Mouse (Mus musculus): ENCODE measurements around the gene Gfpt2.

Gene Gfpt2

DNA sequence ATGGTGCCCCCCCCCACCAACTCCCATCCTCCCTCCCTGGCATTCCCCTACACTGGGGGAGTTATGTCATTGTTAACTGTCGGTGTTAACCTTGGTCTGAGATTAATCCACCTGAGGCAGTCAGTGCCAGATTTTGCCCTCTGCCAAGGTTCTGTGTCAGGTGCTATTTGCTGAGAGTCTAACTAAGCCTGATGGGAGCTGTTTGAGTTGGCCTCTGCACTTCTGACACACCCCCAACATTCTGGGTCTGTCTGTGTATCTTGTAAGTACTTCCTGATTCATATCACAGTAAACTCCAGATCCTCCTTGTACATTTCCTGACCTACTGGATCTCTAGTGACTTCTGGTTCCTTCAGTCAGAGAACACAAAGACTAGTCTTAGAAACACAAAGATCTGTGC is 46.7 kb downstream of the Gfpt2 start:
- no peak for DNase-seq (ENCODE audit: low spot score in 2 of 2)

DNA sequence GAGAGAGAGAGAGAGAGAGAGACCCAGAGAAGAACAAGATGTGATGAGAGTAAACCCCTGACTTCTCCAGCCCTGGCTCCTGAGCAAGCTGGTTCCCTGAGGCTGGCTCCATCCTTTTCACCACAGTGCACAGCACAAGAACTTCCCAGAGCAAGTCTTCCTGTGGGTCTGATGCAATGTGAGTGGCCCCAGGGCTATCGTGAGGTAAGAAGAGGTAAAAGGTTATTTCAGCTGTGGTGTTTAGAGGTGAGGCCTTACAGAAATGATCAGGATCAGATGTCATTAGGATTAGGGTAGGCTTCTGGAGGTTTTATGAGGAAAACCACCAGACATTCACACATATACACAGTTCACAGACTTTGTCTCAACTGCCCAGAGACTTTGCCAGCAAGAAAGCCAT is 47.9 kb downstream of the Gfpt2 start:
- DNase-seq (ENCODE audit: low spot score in 2 of 2), result no peak

DNA sequence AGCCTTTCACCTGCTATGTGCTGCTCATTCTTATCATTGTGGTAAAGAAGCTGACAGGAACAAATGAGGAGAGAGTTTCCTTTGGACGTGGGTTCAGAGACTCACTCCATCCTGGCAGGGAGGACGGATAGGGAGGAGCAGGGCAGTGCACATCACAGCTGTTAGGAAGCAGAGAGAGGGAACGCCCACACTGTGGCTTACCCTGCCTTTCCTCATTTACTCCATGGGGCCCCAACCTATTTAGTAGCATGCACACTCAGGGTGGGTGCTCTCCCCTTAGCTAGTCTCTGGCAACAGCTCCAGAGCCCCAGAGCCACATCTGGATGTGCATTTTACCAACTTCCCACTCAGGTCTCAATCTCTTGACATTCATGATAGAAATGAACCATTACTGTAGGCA is 48.7 kb downstream of the Gfpt2 start:
- DNase-seq (ENCODE audit: low spot score in 2 of 2), result no peak

DNA sequence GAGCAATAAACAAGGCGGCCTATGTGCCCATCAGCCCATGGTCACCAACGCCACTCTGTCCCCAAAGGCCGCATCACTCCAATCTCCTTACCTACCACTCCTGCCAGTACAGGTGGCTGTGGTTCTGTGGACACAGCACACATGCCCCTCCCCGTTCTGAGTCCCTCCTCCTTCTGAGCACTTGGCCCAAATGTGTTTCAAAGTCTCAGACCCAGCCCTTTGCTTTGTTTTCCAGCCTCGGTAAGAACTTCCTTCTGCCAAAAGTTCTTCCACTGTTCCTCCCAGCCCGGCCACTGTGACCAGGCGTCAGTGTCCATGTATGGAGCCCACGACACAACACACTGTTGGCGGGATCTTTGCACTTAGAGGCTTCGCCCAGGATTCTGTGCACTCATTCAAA is 50.3 kb downstream of the Gfpt2 start:
- DNase-seq (ENCODE audit: low spot score in 2 of 2), result no peak

DNA sequence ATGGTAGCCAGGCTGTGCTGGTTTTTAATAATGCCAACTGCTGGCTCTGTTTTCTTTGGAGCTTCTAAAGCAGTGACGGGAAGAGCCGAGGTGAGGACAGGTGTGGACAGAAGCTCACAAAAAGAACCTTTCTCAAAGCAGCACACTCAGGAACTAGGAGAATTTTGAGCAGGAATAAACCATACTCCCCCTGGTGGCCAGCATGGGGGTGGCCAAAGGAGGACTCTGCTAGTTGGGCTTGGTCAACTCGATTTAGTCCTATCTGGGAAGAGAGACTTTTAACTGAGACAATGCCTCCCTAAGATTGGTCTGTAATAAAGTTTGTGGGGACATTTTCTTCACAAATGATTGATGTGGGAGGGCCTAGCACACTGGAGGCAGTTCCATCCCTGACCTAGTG is 51.0 kb downstream of the Gfpt2 start:
- peak in 1 of 2 experiments; percentile 79 for DNase-seq (ENCODE audit: low spot score in 2 of 2)

DNA sequence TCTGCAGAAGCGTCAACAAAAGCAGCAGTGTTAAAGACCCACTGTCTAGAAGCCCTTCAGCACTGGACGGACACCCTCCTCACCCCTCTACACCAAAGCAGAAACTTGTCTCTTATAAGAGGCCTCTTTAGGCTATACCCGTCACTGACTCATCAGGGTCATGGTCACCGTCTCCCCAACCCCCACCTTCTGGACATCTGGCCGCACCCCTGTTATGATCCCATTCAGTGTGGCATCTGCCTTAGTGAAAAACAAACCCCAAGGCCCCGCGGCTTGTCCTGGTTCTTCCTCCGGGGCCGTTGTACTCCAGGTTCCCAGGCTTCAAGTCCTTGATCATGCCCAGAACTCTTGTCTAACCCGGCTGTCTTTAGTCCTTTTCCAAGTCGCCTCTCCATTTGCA is 52.0 kb downstream of the Gfpt2 start:
- DNase-seq (ENCODE audit: low spot score in 2 of 2), result no peak

DNA sequence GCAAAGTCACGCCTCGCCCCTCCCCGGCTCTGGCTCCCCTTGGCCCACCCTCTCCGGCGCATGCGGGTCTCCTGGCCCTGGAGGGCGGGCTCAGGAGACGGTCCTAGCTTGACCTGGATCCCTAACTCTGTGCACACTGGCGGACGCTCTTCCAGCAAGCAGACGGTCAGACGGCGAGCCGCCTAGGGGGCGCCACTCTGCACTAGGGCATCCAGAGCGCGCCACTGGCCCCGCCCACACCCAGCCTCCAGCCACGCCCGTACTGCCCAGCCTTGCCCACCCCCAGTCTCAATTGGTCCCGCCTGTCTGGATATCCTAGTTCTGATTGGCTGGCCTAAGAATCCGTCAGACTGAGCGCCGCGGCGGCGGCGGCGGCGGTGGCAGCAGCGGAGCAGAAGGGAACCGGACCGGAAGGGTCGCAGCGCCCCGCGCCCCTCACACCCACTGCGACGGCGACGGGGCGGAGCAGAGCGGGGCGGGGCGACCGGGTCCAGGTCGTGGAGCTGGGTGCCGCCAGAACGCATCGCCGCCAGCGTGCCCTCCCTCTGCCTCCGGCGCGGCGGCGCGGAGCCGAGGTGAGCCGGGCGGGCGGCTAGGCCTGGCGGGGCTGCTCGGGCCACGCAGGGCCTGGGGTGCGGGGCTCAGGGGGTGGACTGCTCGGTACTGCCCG is 52.6 kb downstream of the Gfpt2 start, which contains the start of gene Mapk9:
Gene Mapk9, plus strand, starts transcription at position 351 of the 670 bp plus-strand sequence.
- DNase-seq (ENCODE audit: low spot score in 2 of 2), result peak; percentile 94 to 99

DNA sequence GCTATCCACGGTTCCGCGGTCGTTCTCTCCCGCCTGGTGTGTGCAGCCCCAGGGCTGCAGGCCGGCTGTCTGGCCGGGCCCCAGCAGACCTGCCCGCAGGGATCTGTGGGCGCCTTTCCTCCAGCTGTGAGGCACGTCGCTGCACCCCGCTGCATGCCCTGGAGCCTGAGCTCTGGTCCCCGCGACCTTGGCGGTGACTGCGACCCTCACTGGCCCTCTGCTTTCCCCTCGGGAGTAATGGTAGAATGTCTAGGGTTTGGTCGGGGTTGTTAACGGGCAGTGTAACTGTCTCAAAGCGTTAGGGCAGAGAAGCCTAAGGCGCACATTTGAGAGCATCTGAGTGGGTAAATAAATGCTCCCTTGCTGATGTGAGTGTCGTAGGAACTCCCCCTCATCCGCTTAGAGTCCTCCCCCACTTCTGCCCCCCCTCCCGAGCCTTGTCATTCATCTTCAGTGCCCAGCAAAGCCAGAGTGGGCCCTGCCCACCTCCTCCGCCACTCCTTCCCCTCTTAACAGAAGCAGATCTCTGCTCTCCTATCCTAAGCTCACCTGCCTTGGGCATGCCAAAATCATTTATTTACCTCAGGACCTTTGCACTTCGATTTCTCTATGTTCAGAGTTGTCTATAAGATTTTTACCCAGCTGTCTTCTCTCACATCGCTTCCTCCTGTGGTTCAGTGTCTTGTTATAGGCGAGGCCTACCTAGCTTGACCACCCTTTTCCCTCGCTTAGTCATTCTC is 53.3 kb downstream of the Gfpt2 start:
- no peak for DNase-seq (ENCODE audit: low spot score in 2 of 2)

DNA sequence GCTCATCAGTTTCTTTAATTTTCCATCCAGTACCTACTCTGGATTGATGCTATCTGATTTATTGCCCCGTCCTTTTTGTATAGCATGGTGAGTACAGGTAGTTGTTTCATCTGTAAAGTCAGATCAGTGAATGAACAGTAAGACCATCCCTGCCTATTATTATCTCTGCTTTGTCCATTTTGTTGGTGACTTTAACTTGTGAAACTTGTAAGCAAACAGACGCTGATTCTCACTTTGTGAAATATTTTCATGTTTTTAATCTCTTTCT is 53.8 kb downstream of the Gfpt2 start:
- no peak for DNase-seq (ENCODE audit: low spot score in 2 of 2)

DNA sequence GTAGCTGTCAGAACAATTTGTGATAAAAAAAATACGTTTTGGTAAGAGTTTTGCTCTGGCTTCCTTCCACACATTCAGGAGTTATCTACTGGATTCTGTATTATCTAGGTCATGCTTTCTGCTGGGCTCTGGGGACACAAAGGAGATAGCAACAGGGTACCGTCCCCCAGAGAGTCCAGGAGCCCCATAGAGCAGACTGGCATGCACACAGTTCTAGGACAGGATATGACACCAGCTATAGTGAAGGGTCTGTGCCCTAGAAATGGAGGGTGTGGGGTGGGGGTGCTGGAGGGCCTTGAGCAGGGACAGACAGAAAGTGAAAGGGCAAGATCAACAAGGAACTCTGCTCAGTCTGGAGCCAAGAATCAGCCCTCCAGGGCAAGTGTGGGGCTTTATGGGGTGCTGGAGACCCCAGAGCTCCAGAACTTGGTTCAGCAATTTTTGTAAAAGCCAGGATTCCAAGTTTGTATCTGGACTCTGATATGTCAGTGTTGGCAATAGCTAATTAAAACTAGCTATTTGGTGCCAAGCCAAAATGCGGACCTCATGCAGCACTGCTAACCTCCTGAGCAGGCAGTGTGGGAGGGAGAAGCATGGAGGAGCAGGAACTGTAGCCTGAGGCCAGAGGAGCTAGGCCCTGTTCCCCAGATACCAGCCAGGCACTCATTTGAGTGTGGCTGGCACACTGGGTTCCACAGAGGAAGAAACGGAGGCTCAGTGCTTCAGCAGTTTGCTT is 54.3 kb downstream of the Gfpt2 start:
- no peak for DNase-seq (ENCODE audit: low spot score in 2 of 2)

DNA sequence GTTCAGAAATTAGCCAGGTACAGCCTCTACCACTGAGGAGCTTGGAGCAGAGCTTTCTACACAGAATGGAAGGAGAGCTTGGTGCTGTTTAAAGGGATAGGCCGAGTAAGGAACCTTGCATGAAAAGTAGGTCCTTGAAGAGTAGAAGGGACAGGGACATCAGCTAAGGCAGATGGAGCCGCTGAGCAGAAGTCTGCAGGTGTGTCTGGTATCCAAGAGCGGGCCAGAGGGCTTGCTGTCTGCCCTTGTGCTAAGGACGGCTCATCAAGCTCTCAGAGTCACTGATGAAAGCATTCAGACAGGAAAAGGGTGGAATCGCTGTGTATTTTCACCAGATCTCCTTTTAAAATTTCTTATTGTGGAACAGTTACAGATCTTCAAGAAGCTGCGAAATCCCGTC is 56.4 kb downstream of the Gfpt2 start:
- no peak for DNase-seq (ENCODE audit: low spot score in 2 of 2)

DNA sequence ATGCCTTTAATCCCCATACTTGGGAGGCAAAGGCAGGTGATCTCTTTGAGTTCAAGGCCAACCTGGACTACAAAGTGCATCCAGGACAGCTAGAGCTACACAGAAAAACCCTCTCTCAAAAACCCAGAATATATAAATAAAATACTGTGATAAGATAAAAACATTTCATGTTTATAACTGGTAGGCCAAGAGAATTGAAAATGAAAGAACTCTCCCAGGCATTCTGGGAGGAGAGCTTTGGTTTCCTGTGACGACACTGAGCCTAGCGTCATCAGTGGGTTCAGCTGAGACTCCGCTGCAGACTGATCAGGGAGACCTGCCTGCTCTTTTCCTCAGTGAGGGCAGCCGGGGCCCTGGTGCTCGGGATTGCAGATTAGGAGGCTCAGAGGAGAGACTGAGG is 61.2 kb downstream of the Gfpt2 start:
- DNase-seq (ENCODE audit: low spot score in 2 of 2), result no peak

DNA sequence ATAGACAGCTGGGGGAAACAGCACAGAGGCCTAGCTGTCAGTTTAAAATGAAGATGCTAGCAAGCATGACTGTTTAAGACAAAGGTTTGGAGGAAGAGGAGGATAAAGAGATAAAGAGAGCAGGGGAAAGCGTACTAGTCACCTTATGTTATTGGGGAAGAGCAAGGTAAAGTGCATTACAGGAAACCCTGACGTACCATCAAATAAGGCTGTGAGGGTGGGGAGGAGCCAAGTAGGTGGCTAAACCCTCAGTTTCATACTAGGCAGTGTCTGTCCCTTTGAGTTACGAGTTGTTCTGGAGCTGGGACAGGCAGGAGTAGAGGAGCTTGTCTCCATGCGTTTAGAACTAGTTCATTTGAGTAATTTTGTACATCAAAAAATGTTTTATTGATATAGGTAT is 67.2 kb downstream of the Gfpt2 start:
- no peak for DNase-seq (ENCODE audit: low spot score in 2 of 2)

DNA sequence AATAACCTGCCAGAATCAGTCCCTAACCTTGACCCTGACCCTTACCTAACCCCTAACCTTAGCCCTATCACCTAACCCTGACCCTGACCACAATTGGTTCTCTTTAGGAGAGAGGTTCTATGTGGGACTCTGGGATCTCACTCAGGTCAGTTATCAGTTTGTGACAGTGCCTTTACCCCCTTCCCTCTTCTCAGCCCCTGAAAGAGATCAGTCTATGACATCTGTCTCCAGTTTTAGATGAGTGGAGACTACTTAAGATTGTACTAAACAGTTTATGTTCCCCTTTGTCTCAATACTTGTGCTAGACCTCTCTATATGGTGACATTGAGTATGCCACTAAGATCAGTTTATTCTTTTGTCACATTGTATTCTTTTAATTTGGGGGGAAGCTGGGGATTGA is 69.9 kb downstream of the Gfpt2 start:
- DNase-seq (ENCODE audit: low spot score in 2 of 2), result no peak

DNA sequence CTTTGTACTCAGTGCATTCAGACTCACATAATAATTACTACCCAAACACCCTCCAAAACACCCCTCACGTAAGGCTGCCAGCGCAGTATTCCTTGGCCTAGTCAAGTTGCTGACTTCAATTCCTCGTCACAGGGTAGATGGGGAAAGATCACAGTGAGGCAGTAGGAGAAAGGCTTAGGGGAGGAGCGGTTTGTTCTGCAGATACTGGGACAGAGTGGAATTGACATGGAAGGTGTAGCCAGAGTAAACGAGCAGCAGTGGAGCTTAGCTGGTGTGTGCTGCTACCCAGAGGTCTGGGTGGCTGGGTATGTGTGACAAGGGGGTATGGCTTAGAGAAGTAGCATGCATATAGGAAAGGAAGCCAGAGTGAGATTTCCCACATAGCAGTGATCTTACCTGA is 73.3 kb downstream of the Gfpt2 start:
- no peak for DNase-seq (ENCODE audit: low spot score in 2 of 2)

DNA sequence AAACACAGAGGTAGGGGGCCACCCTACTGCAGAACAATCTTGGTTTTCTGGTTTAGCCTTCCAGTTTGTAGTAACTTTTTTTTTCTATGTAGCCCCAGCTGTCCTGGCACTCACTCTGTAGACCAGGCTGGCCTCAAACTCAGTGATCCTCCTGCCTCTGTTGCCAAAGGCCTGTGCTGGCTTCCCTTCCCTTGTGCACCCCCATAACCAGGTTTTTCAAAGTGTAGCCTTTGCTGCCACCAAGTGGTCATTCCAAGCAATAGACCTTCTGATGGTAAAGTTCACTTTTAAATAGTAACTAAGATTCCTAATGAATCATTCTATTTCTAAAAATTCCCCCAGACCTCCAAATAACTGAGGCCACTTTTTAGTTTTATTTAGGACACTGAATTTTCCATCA is 75.8 kb downstream of the Gfpt2 start:
- DNase-seq (ENCODE audit: low spot score in 2 of 2), result no peak

DNA sequence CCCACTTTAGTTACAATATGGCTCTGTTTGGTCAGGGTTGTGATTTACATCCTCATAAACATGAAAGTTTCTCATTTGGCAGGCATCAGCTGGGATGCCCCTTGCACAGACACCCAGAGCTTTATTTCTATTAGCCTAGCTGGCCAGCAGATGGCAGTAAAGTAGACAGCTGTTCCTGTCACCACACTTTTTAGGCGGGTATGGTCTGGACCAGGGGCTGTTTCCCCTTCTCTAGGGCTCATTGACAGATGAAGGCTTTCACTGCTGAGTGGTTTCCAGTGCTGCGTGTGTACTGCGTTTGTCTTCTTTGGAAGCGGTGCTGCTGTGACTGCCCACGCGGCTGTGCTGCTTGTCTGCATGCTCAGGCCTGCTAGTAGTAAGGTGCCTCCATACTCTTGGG is 77.9 kb downstream of the Gfpt2 start:
- DNase-seq (ENCODE audit: low spot score in 2 of 2), result peak in 1 of 2 experiments; percentile 42

DNA sequence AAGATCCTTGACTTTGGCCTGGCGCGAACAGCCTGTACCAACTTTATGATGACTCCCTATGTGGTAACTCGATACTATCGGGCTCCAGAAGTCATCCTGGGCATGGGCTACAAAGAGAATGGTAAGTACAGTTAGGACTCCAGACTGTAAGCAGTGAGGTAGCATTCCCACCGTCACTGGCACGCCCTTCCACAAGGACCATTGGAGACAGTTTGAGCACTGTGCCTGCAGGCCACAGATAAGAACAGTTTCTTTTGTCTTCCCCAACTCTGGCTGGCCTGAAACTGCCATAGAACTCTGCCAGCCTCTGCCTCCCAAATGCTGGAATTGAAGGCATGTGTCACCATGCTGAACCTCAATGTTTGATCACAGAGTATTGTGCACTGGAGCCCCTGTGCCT is 78.8 kb downstream of the Gfpt2 start:
- no peak for DNase-seq (ENCODE audit: low spot score in 2 of 2)

DNA sequence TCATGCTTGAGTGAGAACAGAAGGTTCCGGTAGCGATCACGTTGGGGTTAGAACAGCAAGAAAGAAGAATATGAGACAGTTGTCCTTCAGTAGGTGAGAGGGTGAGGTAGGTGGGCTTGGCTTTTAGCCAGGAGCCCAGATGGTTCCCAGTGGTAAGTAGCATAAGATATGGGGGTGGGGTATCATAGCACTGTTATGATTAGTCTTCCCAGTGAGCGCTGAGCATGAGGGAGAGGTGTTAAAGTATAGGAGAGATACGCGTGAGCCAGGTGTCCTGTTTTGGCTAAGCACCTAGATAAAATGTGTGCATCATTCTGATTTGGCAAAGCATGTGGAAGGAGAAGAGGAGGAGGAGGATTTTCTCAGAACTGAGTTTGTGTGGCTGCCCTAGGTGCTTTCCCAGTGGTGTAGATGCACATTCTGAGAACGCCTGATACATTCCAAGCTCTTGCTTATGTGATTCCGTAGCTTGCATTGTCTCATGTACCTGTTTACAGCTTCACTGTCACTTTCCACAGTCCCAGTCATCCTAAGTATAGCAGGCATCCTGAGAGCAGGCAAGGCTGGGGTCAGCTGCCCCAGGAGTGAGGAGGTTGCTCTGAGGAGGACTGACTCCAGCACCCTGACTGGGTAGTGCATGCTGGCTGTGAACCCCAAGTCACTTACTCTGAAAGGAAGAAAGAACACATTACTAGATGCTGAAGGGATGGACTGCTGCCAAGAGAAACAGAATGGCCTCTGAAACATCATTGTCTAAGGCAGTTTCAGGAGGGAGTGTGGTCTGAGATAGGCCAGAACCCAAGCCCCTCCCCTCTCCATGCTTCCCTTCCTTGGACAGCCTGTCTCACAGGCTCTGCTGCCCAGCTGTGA is 83.2 kb downstream of the Gfpt2 start:
- peak in 1 of 2 experiments; percentile 71 for DNase-seq (ENCODE audit: low spot score in 2 of 2)

DNA sequence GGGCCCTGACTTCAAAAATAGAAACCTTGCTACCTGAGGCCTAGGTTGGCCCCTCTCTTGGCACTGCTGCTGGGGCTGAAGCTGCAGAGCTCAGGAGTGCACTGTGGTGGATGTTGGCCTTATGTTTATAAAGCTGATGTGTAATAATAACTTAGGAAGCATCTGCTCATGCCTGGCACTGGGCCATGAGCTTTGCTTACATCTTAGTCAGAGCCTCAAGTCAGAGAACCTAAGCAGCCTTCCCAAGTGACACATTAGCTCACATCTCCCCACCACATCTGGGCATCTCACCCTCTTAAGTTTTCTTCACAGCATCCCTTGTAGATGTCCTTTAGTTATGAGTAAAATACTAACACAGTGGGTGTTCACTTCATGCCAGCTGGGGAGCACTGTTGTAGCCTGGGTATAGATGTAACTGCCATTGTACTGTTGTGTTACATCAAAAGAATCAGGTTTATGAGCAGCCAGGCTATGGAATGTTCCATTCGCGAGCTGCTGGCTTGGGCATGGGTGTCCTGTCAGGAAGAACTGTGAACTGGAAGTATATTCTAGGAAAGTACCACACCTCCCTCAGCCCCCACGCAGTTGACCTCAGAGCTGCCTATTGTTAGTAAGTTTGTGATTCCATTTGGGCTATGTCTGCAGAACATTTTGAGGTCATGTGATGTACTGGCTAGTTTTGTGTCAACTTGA is 86.1 kb downstream of the Gfpt2 start:
- no peak for DNase-seq (ENCODE audit: low spot score in 2 of 2)

DNA sequence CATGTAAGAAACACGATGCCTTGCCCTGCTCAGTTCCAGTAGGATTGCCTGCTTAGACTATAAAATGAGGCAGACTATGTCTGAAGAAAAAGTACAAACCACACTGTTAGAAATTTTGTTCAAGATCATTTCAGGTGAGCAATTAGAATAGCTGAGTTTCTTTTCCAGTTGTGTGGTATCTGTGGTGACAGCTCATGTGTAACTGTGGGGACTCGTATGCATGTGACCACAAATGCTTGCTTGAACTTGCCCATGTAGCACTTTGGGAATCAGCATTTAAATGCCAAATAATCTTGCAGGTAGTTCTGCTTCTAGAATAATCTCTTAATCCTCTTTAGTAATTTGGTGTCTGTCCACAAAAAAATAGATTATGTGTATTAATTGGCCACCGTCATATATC is 89.4 kb downstream of the Gfpt2 start:
- no peak for DNase-seq (ENCODE audit: low spot score in 2 of 2)
